Mouse (Mus musculus) hindbrain, embryonic 13.5 days (tissue): Measurements from ENCODE around the gene Rab39b. TPM values are rescaled to one million over a fixed set of nuclear protein-coding genes. Genes with fewer than 3 reads are reported as not detected.

Experiments used
- ATAC-seq: fragments of 200-750 bp; cut with Nextera tagmentation; 2 replicates; pipeline ENCODE4 v1.8.0; 2017; ENCODE audit warnings: moderate TSS enrichment; ENCODE audit not compliant: low FRiP score
- H3K27ac ChIP-seq: fragments of 300-500 bp; sonication (generic); 2 replicates; pipeline ENCODE4 v1.5.1; 2015; ENCODE audit warnings: inconsistent platforms, mild to moderate bottlenecking, moderate library complexity
- H3K27me3 ChIP-seq: fragments of 300-500 bp; sonication (generic); 2 replicates; pipeline ENCODE4 v1.6.1; 2015; ENCODE audit warnings: mild to moderate bottlenecking, inconsistent platforms
- H3K36me3 ChIP-seq: fragments of 300-500 bp; sonication (generic); 2 replicates; pipeline ENCODE4 v1.6.1; 2015; ENCODE audit warnings: mild to moderate bottlenecking, inconsistent platforms
- H3K4me1 ChIP-seq: fragments of 300-500 bp; sonication (generic); replicated peaks from 2 replicates; pipeline ENCODE4 v1.6.1; 2015; ENCODE audit warnings: inconsistent platforms
- H3K4me2 ChIP-seq: fragments of 300-500 bp; sonication (generic); 2 replicates; pipeline ENCODE4 v1.6.1; 2015; ENCODE audit warnings: inconsistent platforms, mild to moderate bottlenecking, moderate library complexity
- H3K4me3 ChIP-seq: fragments of 300-500 bp; sonication (generic); 2 replicates; pipeline ENCODE4 v1.5.1; 2015; ENCODE audit warnings: mild to moderate bottlenecking, inconsistent platforms
- H3K9ac ChIP-seq: fragments of 300-500 bp; sonication (generic); 2 replicates; pipeline ENCODE4 v1.6.1; 2015; ENCODE audit warnings: mild to moderate bottlenecking, inconsistent platforms
- H3K9me3 ChIP-seq: fragments of 300-500 bp; sonication (generic); 2 replicates; pipeline ENCODE4 v1.6.1; 2016; ENCODE audit warnings: inconsistent platforms
- WGBS: fragments of 180-500 bp; shearing (Covaris S2); methylation state at CpG from one replicate; pipeline ENCODE4 v1.1.7; 2015; 5-methylcytosine and 5-hydroxymethylcytosine counted together
- polyA plus RNA-seq: library from polyadenylated mRNA; unstranded; fragments of >200 nt; fragmentation: Nextera tagmentation; extraction: Ambion mirVana; gene quantifications from 2 replicates; pipeline ENCODE4 v1.2.1, GENCODE M21; 2015

Rab39b gene
- polyA plus RNA-seq = 23.9 and 25.0 TPM in 2 replicates

- peak within 1 kb of the TSS; percentile 51 for H3K4me2 ChIP-seq
- H3K36me3 ChIP-seq = 0 out of 2 replicates have a peak, but pooled peaks cover 2% of the 10 kb centered on the region
- WGBS = 12% methylated on average over 39 of the region's 41 CpGs
- peak within 1 kb of the TSS; percentile 55 for H3K4me3 ChIP-seq
- H3K9me3 ChIP-seq = no peaks in the 10 kb centered on the region
- ATAC-seq = peak; percentile 97
- H3K27me3 ChIP-seq = no peaks in the 10 kb centered on the region
- H3K4me1 ChIP-seq = peaks cover 5% of the 10 kb centered on the region; the same call in 1 of the 2 replicates
- peak within 1 kb of the TSS; percentile 83 for H3K9ac ChIP-seq
- peak within 1 kb of the TSS; percentile 94 for H3K27ac ChIP-seq
Measured at GRCm38 (mm10) chrX:75577582-75578324, at the start of gene Rab39b. Gene Rab39b (minus strand): TSS chrX:75578231.

- Histone ChIP-seq H3K4me1 (peaks cover 5% of the 10 kb centered on the region; the same call in 1 of the 2 replicates), H3K27me3 (no peaks in the 10 kb centered on the region), H3K36me3 (0 out of 2 replicates have a peak, but pooled peaks cover 2% of the 10 kb centered on the region), H3K27ac (no peak overlapping the region), H3K9ac (no peak overlapping the region), H3K4me2 (no peak overlapping the region), H3K9me3 (no peaks in the 10 kb centered on the region), H3K4me3 (no peak overlapping the region)
- WGBS = 75% methylated on average over 2 of the region's 2 CpGs
- no peak for ATAC-seq
Measured at GRCm38 (mm10) chrX:75578539-75578938, 508 bp upstream of the Rab39b start.

Other genes with a start within 250 kb of the Rab39b start
- gene Fundc2, start 195.8 kb downstream of the Rab39b start, polyA plus RNA-seq = 38.5 and 40.3 TPM in 2 replicates
- 1.5 and 2.7 TPM in 2 replicates for gene F8, start 195.6 kb downstream of the Rab39b start, polyA plus RNA-seq
- 24.1 and 24.8 TPM in 2 replicates for gene Cmc4, start 161.6 kb downstream of the Rab39b start, polyA plus RNA-seq
- 7.8 and 8.2 TPM in 2 replicates for gene Mtcp1, start 161.6 kb downstream of the Rab39b start, polyA plus RNA-seq
- gene Brcc3, start 161.6 kb downstream of the Rab39b start, polyA plus RNA-seq = 53.6 and 57.8 TPM in 2 replicates
- gene Vbp1, start 63.9 kb downstream of the Rab39b start, polyA plus RNA-seq = 341 and 352 TPM in 2 replicates